Mouse (Mus musculus) stomach, postnatal 0 days (tissue): ENCODE measurements around the gene Rcan1.

Experiments used
- CTCF ChIP-seq: IDR thresholded peaks from 2 replicates; pipeline ENCODE4 v1.5.1; 2016; ENCODE audit warnings: antibody characterized with exemption, low read depth, mild to moderate bottlenecking, moderate library complexity
- EP300 ChIP-seq: optimal IDR thresholded peaks from 2 replicates; pipeline ENCODE3; 2016; ENCODE audit warnings: antibody characterized with exemption

DNA sequence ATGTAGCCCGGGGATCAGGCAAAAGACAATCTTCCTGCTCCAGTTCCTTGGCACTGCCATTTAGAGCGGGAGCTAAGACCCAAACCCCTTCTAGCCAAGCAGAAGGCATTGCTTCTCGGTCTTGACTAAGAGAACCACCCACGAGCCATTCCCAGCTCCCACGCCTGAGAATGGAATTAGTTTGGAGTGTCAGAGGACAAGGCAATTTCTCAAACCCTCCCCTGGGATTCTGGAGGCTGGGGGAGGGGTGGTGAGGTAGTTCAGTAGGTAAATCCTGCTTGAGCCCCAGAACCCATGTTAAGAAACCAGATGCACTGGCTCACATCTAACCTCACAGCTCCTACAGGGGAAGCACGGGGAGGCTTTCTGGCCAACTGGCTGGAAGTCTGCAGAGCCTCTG lies 9.3 kb downstream of the Rcan1 start:
- TF ChIP-seq EP300 (no peak), CTCF (no peak)
